Mouse (Mus musculus) liver, postnatal 0 days (tissue): ENCODE measurements around the gene Pip4k2b.
A peak's percentile ranks its signal among the peaks of the same experiment; 100 is the strongest.

Source experiments
- CTCF ChIP-seq: sonication (generic); IDR thresholded peaks from 2 replicates; pipeline ENCODE4 v1.5.1; 2016; ENCODE audit warnings: antibody characterized with exemption, low read depth
- EP300 ChIP-seq: IDR thresholded peaks from 2 replicates; pipeline ENCODE4 v1.6.1; 2016; ENCODE audit warnings: antibody characterized with exemption, low read depth, mild to moderate bottlenecking

DNA sequence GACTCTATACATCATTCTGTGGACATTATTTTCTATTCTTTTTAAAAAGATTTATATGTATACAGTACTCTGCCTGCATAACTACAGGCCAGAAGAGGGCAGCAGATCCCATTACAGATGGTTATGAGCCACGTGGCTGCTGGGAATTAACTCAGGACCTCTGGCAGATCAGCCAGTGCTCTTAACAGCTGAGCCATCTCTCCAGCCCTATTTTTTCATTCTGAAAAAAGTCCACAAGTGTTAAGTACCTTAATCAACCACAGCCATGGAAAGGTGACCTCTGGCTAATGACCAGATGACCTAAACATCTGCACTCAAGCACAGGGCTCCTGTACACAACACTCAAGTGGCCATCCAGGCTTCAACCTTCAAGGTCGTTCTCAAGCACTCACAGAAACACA lies 32.6 kb upstream of the Pip4k2b start:
- TF ChIP-seq CTCF (peak; percentile 53), EP300 (no peak)
